Mouse (Mus musculus): Measurements from ENCODE around the gene Bri3bp.

GRCm38 (mm10) chr5:125408842-125409241 lies 32.5 kb upstream of the Bri3bp start:
- TF ChIP-seq CTCF (IDR thresholded peaks at IDR 0.05; ENCODE audit: extremely low read depth, insufficient read depth, low read length) (no peak), POLR2A (IDR thresholded peaks at IDR 0.05; ENCODE audit: extremely low read depth, insufficient read depth, low read length) (no peak)

Data from cortical plate, adult 2 months (tissue).